In the genomic region with DNA sequence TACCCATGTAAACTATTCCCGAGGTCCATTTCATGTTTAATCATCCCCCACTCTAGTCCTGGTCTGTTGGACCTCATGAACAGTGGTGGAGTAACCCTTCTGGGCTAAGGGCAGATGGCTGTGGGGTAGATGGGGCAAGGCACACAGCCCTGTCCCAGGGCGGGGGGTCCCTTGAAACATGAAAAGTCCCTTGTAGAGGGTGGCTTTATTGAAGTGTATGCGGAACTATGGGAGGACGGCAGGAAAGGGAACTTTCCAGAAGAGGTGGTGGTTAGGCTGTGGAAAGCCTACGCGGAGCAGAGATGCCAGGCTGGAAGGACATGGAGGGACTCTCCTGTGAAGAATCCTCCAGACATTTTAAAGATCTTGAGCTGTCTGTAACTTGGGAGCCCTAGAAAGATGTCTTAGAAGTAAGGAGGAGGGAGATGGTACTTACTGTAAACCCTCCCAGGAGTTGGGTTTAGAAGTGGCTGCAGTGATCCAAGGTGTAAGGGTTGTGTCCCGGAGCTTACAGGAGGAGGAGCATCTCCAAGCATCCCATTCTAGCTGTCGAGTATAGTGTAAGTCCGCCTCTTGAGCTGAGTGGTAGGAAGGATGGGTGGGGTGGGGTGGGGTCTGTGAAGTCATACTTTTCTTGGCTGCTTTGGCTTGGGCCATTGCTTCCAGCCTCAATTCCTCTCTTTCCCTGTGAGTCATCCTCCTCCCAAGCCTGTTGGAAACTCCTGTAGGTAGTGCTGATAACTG, we compare ENCODE assay signal across 15 mouse cellular contexts. TPM values are rescaled to one million over a fixed set of nuclear protein-coding genes. Genes with fewer than 3 reads are reported as not detected.
DNase-seq lines count a peak whose midpoint lies in the region; ATAC-seq and TF ChIP-seq lines count a peak whose summit lies in the region.
"Had no signal": no experiment of that assay in that cellular context is flagged by ENCODE, and none has a peak within 500 bp of the region (broad histone marks: within the 10 kb centered on the region; RNA-seq: fewer than 3 reads in every experiment).

No protein-coding gene starts in this region.

- no peak for ATAC-seq in kidney, embryonic 16.5 days (ENCODE audit: low FRiP score, low TSS enrichment)
- no peak for ATAC-seq in intestine, postnatal 0 days
- no peak for ATAC-seq in activated CD4-positive, CD25-positive, alpha-beta regulatory T cell, adult 4 months
- ATAC-seq in megakaryocyte-erythroid progenitor cell, adult 5-6 weeks (replicated peaks; ENCODE audit: low FRiP score, low TSS enrichment, poor library complexity, severe bottlenecking): no peak
- ATAC-seq: forebrain, embryonic 16.5 days; midbrain, embryonic 15.5 days had no signal

- H3K27ac ChIP-seq in kidney, embryonic 16.5 days (ENCODE audit: low read length): no peak overlapping the region
- H3K27ac ChIP-seq in intestine, postnatal 0 days (ENCODE audit: low read depth, low read length): no peak overlapping the region
- H3K27ac ChIP-seq: midbrain, embryonic 15.5 days had no signal

- H3K4me2 ChIP-seq in kidney, embryonic 16.5 days (replicated peaks; ENCODE audit: low read depth, low read length): no peak overlapping the region
- peak overlapping the region; percentile 28; the same call in 1 of the 2 replicates for H3K4me2 ChIP-seq in intestine, postnatal 0 days (replicated peaks; ENCODE audit: low read depth)
- H3K4me2 ChIP-seq: midbrain, embryonic 15.5 days had no signal

- WGBS in kidney, embryonic 16.5 days: 79% methylated on average over 9 of the region's 9 CpGs
- 72% methylated on average over 9 of the region's 9 CpGs for WGBS in intestine, postnatal 0 days

- no peaks in the 10 kb centered on the region for H3K27me3 ChIP-seq in kidney, embryonic 16.5 days (ENCODE audit: insufficient read depth, low read length)
- no peaks in the 10 kb centered on the region for H3K27me3 ChIP-seq in intestine, postnatal 0 days (replicated peaks; ENCODE audit: control insufficient read depth, insufficient read depth, low read length)
- H3K27me3 ChIP-seq: midbrain, embryonic 15.5 days had no signal

- no peak for TF ChIP-seq CTCF in intestine, postnatal 0 days (IDR thresholded peaks at IDR 0.05; ENCODE audit: low read depth)

- peak; percentile 25 for DNase-seq in gastrocnemius, postnatal 25 days
- DNase-seq in gastrocnemius, adult 18-20 months (ENCODE audit: low spot score): no peak
- no peak for DNase-seq in kidney, postnatal 4 days
- peak; percentile 80 for DNase-seq in MEL-GATA-1-ER (ENCODE audit: extremely low read depth, low read depth)
- DNase-seq: adrenal gland, postnatal 25 days; cerebellum, postnatal 36 days; heart, postnatal 10 days; layer of hippocampus, adult 9-11 months; right cerebral cortex, postnatal 25 days had no signal

- peaks cover 63% of the 10 kb centered on the region for H3K4me1 ChIP-seq in kidney, embryonic 16.5 days (ENCODE audit: insufficient read depth, low read length)
- H3K4me1 ChIP-seq in intestine, postnatal 0 days (replicated peaks; ENCODE audit: control insufficient read depth, insufficient read depth, low read length): peaks cover 7% of the 10 kb centered on the region; the same call in 1 of the 2 replicates

- H3K9ac ChIP-seq in kidney, embryonic 16.5 days (replicated peaks; ENCODE audit: low read length): 0 out of 2 replicates have a peak overlapping the region, but pooled peaks have one; percentile 22
- no peak overlapping the region for H3K9ac ChIP-seq in intestine, postnatal 0 days (ENCODE audit: low read depth, low read length)
- H3K9ac ChIP-seq: midbrain, embryonic 15.5 days had no signal

- H3K4me3 ChIP-seq in kidney, embryonic 16.5 days (ENCODE audit: low read length): no peak overlapping the region
- no peak overlapping the region for H3K4me3 ChIP-seq in intestine, postnatal 0 days (ENCODE audit: low read depth, low read length)
- H3K4me3 ChIP-seq: midbrain, embryonic 15.5 days had no signal

- no peaks in the 10 kb centered on the region for H3K9me3 ChIP-seq in kidney, embryonic 16.5 days (ENCODE audit: low read length)
- no peaks in the 10 kb centered on the region for H3K9me3 ChIP-seq in intestine, postnatal 0 days (ENCODE audit: control insufficient read depth)
- H3K9me3 ChIP-seq: midbrain, embryonic 15.5 days had no signal

- H3K36me3 ChIP-seq in kidney, embryonic 16.5 days (ENCODE audit: insufficient read depth, low read length): no peaks in the 10 kb centered on the region; the same call in 1 of the 2 replicates
- H3K36me3 ChIP-seq in intestine, postnatal 0 days (ENCODE audit: control insufficient read depth, insufficient read depth): 0 out of 2 replicates have a peak, but pooled peaks cover 5% of the 10 kb centered on the region
- H3K36me3 ChIP-seq: midbrain, embryonic 15.5 days had no signal

RNA-seq across cellular contexts. Expression of gene Ano6, which starts 3.3 kb away (rescaled TPM):
- 10 to 100 TPM; 39.5 to 39.6 TPM for total RNA-seq in gastrocnemius, postnatal 25 days (2021)
- 10 to 100 TPM; 37.9 to 45.8 TPM for total RNA-seq in gastrocnemius, adult 18-20 months (2021)
- 54.4 and 67.2 TPM in 2 replicates for polyA plus RNA-seq in kidney, embryonic 16.5 days (2015; fragmentation: Nextera tagmentation; extraction: Ambion mirVana)
- 23.9 and 30.5 TPM in 2 replicates for polyA plus RNA-seq in intestine, postnatal 0 days (2015; fragmentation: Nextera tagmentation; extraction: Ambion mirVana)
- 10 to 100 TPM; 35.4 to 39.4 TPM for polyA plus RNA-seq in activated CD4-positive, CD25-positive, alpha-beta regulatory T cell, adult 4 months (2017; shearing (Covaris generic))
- total RNA-seq in megakaryocyte-erythroid progenitor cell, adult 5-6 weeks (2014; fragmentation: Nextera tagmentation): 11.5 and 18.0 TPM in 2 replicates
- 10.5 and 15.9 TPM in 2 replicates for total RNA-seq in megakaryocyte-erythroid progenitor cell, adult 5-6 weeks (2017)

Comparison
In these comparisons a context has a peak if more than half of its experiments do, and no peak if none do; other contexts are left out.
1. DNase-seq: peak in gastrocnemius, postnatal 25 days (single experiment) and MEL-GATA-1-ER (single experiment); none in gastrocnemius, adult 18-20 months (single experiment) and kidney, postnatal 4 days (0 of 2).